Mouse (Mus musculus): ENCODE results near the gene Krtap3-1.
"Not testable (repeated sequence)": the region's sequence is repeated elsewhere in the genome, so short reads cannot be mapped to it uniquely, and the experiment has no call there.

Krtap3-1 gene

DNA sequence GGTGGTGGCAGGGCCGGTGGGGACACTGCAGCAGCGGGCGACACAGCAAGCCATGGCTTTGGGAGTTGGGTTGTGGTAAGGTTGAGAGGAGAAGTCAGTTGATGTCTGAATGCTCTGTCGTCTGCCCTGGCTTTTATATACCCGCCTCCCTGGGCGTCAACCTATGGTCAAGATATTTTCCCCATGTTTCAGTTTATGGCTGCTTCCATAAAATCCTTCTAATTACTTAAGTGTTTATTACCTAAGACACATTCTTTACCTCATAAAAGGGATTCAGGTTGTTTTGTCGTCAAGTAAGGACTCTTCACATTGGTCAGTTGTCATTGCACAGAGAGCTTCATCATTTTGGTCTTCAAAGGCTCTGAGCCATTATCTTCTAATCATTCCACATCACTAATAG lies at the start of gene Krtap3-1:
Gene Krtap3-1 (minus strand): TSS at position 101 of the 400 bp plus-strand sequence.
- no peak for DNase-seq (ENCODE audit: low read depth)

DNA sequence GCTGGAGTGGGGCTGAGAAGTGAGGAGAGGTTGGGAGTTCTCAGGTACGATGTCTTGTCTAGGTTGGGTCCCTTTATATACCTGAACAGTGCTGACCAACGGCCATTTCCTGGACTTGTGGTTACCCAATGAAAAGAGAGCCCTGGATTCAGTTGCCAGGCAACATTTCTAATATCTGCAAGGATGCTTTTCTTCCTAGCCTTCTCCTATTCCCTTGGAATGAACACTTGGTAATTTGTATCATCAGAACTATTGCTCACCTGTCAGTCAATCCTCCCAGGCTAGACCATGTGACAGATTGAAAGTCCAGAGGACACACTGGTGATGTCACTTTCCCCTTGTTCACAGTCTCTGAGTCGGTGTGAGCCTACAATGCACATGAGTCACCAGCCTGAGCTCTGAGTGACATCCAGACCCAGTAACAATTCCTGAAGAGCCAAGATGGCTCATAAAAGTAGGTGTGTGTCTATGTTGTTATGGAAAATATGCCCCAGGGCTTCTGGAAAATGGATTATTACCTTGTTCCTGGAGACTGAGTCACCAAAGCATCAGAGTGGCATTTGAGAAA lies 48.5 kb upstream of the Krtap3-1 start, which contains the start of gene Krtap2-4:
Gene Krtap2-4 (minus strand): TSS at position 51 of the 568 bp plus-strand sequence.
- no peak for DNase-seq (ENCODE audit: low read depth)

DNA sequence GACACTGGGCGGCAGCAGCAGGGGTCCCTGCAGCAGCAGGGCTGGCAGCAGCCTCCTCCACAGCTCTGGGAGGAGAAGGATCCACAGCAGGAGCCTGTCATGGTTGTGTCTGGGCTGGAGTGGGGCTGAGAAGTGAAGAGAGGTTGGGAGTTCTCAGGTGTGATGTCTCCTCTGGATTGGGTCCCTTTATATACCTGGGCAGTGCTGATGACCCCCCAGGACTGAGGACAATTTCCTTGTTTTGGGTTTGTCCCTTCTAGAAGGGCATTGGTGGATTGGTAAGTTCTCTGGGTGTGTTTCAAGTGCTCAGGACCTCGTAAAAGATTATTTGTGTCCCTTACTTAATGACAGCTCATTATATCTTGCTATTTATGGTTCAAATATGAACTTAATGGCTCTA lies 43.7 kb upstream of the Krtap3-1 start, which contains the start of gene Gm11937:
Gene Gm11937 (minus strand): TSS at position 101 of the 400 bp plus-strand sequence.
- DNase-seq (ENCODE audit: low read depth) = not testable (repeated sequence)

DNA sequence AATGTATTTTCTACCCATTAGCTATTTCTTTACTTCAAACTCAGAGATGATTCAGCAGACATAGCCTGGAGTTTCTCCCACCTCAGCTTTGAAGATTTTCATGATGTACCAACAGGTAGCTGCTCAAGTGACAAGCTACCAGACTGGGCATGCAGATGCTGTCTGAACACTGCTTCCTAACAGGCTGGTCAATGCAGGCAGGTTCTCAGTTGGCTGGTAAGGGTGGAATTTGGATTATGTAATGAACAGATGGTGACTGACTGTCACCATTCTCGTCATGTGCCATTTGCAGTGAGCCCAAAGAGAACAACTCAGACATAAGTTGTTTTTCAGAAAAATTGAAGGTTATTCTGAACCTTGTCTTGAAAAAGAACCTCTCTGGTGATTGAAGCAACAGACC lies 42.7 kb upstream of the Krtap3-1 start:
- no peak for DNase-seq (ENCODE audit: low read depth)

DNA sequence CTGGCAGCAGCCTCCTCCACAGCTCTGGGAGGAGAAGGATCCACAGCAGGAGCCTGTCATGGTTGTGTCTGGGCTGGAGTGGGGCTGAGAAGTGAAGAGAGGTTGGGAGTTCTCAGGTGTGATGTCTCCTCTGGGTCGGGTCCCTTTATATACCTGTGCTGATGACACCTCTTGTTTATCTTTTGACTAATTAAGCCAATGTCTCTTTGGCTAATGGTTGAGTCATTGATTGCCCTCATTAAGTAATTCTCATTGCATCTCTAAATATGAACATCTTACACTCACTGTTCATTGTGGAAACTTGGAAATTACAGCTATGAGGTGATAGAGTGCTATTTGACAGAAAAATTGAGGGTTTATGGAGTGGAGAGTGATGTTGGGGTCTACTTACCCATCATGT lies 36.8 kb upstream of the Krtap3-1 start, which contains the start of gene Gm11938:
Gene Gm11938 (minus strand): TSS at position 101 of the 400 bp plus-strand sequence.
- DNase-seq (ENCODE audit: low read depth) = not testable (repeated sequence)

DNA sequence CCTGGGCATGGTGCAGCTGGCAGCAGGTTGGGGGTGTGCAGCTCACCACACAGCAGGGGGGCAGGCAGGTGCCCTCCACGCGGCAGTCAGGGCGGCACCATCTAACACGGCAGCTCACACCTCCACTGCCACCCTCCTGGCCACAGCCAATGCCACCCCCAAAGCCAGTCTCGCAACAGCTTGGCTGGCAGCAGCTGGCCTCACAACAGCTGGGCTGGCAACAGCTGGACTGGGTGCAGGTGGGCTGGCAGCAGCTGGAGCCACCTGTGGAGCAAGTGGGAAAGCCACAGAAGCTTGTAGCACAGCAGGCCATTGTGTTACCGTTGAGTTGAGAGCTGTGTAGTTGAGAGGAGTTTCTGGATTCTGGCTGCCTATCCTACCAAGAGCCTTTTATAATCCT lies 31.3 kb upstream of the Krtap3-1 start, which contains the start of gene Krtap9-3:
Gene Krtap9-3 (minus strand): TSS at position 364 of the 400 bp plus-strand sequence.
- DNase-seq (ENCODE audit: low read depth) = not testable (repeated sequence)

DNA sequence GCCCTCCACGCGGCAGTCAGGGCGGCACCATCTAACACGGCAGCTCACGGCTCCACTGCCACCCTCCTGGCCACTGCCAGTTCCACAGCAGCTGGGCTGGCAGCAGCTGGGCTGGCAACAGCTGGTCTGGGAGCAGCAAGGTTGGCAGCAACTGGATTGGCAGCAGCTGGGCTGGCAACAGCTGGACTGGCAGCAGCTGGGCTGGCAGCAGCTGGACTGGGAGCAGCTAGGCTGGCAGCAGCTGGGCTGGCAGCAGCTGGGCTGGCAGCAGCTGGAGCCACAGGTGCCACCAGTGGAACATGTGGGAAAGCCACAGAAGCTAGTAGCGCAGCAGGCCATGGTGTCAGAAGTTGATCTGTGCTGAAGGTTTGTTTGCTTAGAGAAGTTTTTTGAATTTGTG lies 24.6 kb upstream of the Krtap3-1 start, which contains the start of gene Krtap1-3:
Gene Krtap1-3 (minus strand): TSS at position 359 of the 400 bp plus-strand sequence.
- no peak for DNase-seq (ENCODE audit: low read depth)

DNA sequence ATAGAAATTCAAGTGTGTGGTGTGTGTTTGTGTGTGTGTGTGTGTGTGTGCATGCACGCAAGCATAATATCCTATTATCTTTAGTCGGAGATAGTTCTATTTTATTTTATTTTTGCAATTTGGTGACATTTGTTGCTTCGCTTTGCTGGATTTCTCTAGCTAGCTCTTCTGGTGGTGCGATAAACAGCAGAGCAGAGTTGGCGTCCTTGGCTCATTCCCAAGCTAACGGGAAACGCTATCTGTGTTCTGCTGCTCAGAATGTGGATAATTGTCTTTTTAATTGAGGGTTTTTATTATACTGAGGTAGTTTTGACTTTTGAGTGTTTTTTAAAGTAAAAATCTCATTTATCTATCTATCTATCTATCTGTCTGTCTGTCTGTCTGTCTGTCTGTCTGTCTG lies 18.7 kb upstream of the Krtap3-1 start:
- DNase-seq (ENCODE audit: low read depth) = no peak

DNA sequence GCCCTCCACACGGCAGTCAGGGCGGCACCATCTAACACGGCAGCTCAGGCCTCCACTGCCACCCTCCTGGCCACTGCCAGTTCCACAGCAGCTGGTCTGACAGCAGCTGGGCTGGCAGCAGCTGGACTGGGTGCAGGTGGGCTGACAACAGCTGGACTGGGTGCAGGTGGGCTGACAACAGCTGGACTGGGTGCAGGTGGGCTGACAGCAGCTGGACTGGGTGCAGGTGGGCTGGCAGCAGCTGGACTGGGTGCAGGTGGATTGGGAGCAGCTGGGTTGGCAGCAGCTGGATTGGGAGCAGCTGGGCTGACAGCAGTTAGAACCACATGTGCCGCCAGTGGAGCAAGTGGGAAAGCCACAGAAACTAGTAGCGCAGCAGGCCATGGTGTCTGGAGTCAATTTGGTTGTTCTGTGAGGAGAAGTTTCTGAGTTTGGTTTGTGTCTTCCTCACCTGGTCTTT lies 16.8 kb upstream of the Krtap3-1 start, which contains the start of gene Krtap1-4:
Gene Krtap1-4 (minus strand): TSS at position 410 of the 460 bp plus-strand sequence.
- DNase-seq (ENCODE audit: low read depth) = no peak

DNA sequence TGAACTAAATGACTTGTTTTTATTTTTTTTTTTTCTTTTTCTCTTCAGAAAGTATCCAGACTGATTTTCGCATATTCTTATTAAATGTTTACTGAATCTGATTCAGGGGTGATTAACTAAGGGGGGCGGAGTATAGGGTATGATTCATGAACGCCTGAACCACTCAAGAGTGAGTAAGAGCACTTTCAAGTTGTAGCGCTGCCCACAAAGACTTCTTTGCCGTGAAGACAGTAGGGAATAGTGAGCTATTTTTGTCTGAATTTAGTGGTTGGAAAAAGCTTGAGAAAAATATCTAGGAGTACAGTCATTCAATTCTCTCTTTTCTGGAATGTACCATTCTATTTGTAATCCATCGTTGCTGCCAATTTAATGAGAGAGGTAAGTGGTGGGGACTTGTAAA lies 15.1 kb upstream of the Krtap3-1 start:
- DNase-seq (ENCODE audit: low read depth) = no peak

DNA sequence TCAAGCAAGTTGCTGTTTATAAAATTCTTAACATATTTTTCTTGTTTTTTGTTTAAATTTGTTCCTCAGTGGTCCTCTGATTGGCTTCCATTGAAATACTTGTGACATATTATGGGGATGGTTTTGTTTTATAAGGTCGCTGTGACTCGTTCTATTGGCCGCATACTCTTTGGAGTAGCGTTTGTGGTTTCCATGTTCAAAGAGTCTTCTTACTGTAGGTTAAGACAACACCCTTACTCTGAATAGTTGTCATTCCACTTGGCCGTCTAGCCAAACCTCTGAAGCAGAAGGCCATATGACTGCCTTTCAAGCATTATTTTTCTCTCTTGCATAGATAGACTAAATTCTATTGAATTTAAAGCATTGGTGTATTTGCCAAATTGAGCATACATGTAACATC lies 14.6 kb upstream of the Krtap3-1 start:
- no peak for DNase-seq (ENCODE audit: low read depth)

DNA sequence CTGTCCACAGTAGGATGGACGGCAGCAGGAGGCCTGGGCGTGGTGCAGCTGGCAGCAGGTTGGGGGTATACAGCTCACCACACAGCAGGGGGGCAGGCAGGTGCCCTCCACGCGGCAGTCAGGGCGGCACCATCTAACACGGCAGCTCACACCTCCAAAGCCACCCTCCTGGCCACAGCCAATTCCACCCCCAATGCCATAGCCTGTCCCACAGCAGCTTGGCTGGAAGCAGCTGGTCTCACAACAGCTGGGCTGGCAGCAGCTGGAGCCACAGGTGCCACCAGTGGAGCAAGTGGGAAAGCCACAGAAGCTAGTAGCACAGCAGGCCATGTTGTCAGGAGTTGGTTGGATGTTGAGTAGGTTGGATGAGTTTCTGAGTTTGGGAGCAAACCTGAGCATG lies 14.2 kb upstream of the Krtap3-1 start, which contains the start of gene Krtap1-5:
Gene Krtap1-5 (minus strand): TSS at position 381 of the 400 bp plus-strand sequence.
- DNase-seq (ENCODE audit: low read depth) = no peak

DNA sequence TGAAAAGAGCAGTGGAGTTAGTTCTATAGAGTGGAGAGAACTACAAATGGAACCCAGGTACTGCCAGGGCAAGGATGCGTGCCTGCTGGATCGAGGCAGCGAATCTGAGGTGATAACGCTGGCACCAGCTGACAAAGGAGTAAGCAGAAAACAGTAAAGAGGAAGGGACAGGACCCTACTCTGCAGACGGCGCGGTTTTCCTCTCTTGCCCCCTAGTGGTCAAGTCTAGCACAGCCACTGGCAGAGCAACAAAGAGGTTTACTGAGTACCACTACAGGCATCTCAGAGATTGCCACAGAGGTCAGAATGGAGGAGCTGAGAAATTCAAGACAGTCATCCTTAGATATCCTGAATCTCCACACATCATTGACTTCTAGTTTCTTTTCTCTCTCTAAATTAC lies 7.7 kb upstream of the Krtap3-1 start:
- DNase-seq (ENCODE audit: low read depth) = peak; percentile 42

DNA sequence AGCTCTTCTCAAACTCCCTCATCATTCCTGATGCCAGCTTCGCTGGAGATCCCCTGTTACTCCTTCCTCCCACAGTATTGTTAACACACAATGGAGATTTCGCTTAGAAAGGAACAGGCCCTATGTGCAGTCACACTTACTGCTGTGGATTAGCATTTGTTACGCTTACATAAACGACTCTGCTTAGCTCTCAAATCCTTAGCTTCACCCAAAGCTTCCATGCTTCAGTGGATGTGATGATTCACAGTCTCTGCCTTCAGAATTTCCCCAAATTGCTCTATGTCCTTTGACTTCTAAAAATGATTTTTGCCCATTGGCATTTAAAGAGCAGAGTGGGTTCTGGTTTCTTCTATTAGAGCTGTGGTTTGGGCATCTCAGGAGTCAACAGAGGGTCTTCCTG lies 6.7 kb upstream of the Krtap3-1 start:
- DNase-seq (ENCODE audit: low read depth) = no peak

DNA sequence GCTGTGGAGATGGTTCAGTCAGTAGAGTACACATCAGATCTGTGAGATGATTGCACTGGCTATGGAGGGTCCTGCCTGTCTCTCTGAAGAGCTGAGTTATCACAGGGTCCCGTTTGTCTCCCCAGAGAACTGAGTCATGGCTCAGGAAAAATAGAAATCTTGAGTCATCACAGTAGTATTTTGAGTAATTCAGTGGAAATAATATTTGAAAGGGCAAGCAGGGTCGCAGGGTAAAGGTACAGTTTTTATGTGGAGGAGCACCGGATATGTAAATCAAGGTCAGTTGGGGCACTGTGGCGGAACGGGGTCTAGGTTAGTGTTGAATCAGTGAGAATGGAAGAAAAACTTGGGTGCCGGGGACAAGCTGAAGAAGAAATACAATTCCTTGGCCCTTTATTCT lies 3.9 kb downstream of the Krtap3-1 start:
- DNase-seq (ENCODE audit: low read depth) = no peak

DNA sequence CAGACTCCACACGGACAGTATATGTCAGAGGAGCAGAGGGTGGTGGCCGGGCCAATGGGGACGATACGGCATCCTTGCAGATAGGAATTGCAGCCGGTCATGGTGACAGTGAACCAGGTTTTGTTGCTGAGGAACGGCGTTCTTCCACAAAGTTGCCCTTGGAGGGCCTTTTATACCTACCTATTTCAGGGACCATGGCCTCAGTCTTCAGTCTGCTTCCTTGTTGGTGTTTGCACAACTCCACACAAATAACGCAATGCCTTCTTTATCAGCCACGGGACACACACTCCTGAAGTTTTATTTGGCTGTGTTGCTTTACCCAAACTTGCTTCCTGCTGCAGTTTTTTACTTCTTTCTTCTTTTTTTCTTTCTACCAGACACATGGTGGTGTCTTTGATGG lies 7.1 kb downstream of the Krtap3-1 start, which contains the start of gene Gm11939:
Gene Gm11939 (minus strand): TSS at position 101 of the 400 bp plus-strand sequence.
- no peak for DNase-seq (ENCODE audit: low read depth)

DNA sequence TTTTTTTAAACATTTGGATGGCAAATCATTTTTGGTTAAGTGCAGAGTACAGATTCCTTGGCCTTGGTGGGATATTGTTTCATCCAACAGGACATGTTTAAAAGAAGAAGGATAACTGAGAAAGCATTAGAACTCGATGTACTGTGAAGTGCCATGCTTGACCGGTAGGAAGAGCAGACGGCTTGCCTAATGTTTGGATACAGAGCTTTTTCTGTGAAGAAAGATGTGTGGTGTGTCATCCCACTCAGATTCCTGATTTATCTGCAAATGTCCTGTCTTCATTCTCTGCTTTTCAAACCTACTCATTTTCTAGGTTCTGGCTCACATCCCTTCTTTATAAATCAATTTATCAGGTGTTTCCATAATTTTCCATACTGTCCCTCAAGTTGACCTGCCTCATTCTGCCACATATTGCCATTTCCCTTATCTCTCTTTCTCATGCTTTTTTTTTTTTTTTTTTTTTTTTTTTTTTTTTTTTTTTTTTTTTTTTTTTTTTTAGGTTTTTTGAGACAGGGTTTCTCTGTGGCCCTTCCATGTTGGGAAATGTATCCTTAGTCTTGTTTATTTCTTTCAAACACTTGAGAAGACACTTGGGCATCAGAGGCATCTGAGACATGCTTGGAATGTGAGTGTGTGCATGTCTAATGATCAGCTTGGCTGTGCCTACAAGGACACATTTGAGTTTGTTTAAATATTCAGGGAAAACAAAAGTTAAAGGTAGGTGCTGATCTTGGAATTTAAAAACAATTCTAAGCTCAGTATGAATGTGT lies 8.3 kb downstream of the Krtap3-1 start:
- no peak for DNase-seq (ENCODE audit: low read depth)

DNA sequence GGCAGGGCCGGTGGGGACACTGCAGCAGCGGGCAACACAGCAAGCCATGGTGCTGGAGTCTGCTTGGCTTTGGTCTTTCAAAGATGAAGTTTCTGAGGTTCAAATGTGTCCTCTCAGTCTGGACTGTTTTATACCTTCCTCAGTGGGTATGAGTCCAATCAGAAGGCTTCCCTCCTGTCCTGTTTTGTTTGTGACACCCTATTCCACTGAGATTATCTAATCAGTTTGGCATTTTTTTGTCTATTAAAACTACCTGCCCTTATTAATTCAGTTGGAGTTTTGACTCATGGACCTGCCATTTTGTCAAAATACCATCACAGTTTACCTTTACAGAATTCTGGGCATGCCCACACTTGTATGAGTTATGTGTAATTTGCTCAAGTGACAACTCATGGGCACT lies 9.7 kb downstream of the Krtap3-1 start, which contains the start of gene Krtap3-2:
Gene Krtap3-2 (minus strand): TSS at position 101 of the 400 bp plus-strand sequence.
- DNase-seq (ENCODE audit: low read depth) = no peak

DNA sequence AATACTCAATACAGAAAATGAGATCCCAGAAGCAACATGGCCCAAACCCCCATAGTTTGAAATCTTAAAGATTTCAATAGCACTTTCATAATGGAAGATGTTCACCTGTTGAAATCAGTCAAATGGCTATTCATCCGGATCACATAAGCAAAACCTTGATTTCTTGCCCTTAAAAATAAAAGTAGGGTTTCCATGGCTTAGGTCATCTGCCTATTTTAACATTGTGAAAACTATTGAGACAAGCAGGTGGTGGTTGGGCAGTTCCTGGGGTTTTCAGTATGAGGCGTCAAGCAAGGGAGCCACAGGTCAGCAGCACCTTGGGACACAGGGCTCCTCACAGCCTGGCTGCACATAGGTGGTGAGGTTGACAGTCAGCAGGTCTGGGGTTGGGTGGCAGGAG lies 10.2 kb downstream of the Krtap3-1 start:
- DNase-seq (ENCODE audit: low read depth) = no peak

DNA sequence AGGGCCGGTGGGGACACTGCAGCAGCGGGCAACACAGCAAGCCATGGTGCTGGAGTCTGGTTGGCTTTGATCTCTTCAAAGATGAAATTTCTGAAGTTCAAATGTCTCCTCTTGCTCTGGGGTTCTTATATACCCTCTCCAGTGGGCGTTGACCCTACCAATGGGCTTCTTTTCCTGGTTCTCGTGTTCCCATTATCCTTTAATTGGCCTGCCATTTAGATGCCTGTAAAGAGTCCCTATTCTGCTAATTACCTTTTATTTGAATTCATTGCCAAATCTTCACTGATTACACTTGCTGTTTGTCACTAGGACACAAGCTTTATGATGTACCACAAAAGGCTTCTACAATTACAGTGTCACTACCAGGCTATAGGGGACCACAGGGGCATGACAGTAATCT lies 15.7 kb downstream of the Krtap3-1 start, which contains the start of gene Krtap3-3:
Gene Krtap3-3 (minus strand): TSS at position 101 of the 400 bp plus-strand sequence.
- no peak for DNase-seq (ENCODE audit: low read depth)

DNA sequence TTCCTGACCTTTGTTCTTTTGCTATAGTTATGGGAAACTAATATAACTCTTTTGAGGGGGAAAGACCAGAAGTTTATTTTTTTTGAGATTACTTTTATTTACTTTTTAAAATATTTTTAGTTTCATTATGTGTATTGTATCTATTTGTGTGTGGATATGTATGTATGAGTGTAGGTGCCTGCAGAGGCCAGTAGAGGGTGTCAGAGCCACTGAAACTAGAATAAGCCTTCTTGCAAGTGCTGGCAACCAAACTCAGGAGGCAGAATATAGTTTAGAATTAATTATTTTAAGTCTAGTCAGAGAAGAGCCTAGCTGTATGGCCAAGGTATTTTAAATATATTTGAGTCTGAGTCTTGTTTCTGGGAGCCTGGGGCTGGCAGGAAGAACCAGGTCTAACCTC lies 18.5 kb downstream of the Krtap3-1 start:
- DNase-seq (ENCODE audit: low read depth) = no peak

DNA sequence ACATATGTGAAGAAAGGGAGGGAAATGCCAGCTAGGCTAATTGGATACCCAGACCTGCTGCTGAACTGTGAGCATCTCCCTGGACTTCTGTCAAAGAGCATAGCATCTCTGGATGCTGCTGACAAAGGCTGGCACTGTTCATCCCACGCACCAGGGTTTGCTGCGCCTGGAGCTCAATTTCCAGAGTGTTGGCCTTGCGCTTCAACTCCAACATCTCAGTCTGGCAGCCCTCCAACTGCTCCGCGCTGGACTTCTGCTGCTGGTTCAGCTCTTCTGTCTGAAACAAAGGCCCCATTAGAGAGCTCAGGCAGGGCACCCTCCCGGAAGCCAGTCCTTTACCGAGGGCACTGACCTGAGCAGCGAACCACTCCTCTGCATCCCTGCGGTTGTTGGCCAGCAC lies 26.7 kb downstream of the Krtap3-1 start:
- DNase-seq (ENCODE audit: low read depth) = no peak

Measured in c-Kit-positive CD71-negative TER-119-negative erythroid progenitor cells, embryonic 14.5 days (primary cell).